Mouse (Mus musculus) heart, embryonic 12.5 days (tissue): ENCODE results near the gene Ino80. TPM values are rescaled to one million over a fixed set of nuclear protein-coding genes. Genes with fewer than 3 reads are reported as not detected.
A peak's percentile ranks its signal among the peaks of the same experiment; 100 is the strongest.

Experiments used
- ATAC-seq: fragments of 200-750 bp; cut with Nextera tagmentation; 2 replicates; pipeline ENCODE4 v1.8.0; 2017; ENCODE audit warnings: moderate TSS enrichment, moderate library complexity; ENCODE audit not compliant: insufficient number of reproducible peaks, low FRiP score
- H3K27ac ChIP-seq: fragments of 300-500 bp; sonication (generic); 2 replicates; pipeline ENCODE4 v1.5.1; 2016; ENCODE audit warnings: mild to moderate bottlenecking, moderate library complexity; ENCODE audit not compliant: poor library complexity, severe bottlenecking
- H3K27me3 ChIP-seq: fragments of 300-500 bp; sonication (generic); replicated peaks from 2 replicates; pipeline ENCODE4 v1.6.1; 2016; ENCODE audit warnings: mild to moderate bottlenecking, moderate library complexity
- H3K36me3 ChIP-seq: fragments of 300-500 bp; sonication (generic); 2 replicates; pipeline ENCODE4 v1.6.1; 2016; ENCODE audit warnings: mild to moderate bottlenecking, moderate library complexity
- H3K4me1 ChIP-seq: fragments of 300-500 bp; sonication (generic); replicated peaks from 2 replicates; pipeline ENCODE4 v1.6.1; 2016; ENCODE audit warnings: mild to moderate bottlenecking
- H3K4me2 ChIP-seq: fragments of 300-500 bp; sonication (generic); 2 replicates; pipeline ENCODE4 v1.6.1; 2016; ENCODE audit warnings: mild to moderate bottlenecking, moderate library complexity
- H3K4me3 ChIP-seq: fragments of 300-500 bp; sonication (generic); 2 replicates; pipeline ENCODE4 v1.5.1; 2016; ENCODE audit warnings: mild to moderate bottlenecking
- H3K9ac ChIP-seq: fragments of 300-500 bp; sonication (generic); 2 replicates; pipeline ENCODE4 v1.6.1; 2016; ENCODE audit warnings: mild to moderate bottlenecking, moderate library complexity
- H3K9me3 ChIP-seq: fragments of 300-500 bp; sonication (generic); replicated peaks from 2 replicates; pipeline ENCODE4 v1.6.1; 2016; ENCODE audit warnings: mild to moderate bottlenecking, moderate library complexity
- WGBS: fragments of 180-500 bp; shearing (Covaris S2); methylation state at CpG from one replicate; pipeline ENCODE4 v1.1.7; 2016; 5-methylcytosine and 5-hydroxymethylcytosine counted together
- polyA plus RNA-seq: library from polyadenylated mRNA; unstranded; fragments of >200 nt; fragmentation: Nextera tagmentation; extraction: Ambion mirVana; gene quantifications from 2 replicates; pipeline ENCODE4 v1.2.1, GENCODE M21; 2016

Gene Ino80
- polyA plus RNA-seq, 1 experiment from 2014 or later = 3.8 TPM

GRCm38 (mm10) chr2:119332177-119332661 lies 145.3 kb downstream of the Ino80 start:
- H3K4me1 ChIP-seq = peaks cover 11% of the 10 kb centered on the region
- no peak overlapping the region for H3K4me3 ChIP-seq
- peak overlapping the region; percentile 19; the same call in 1 of the 2 replicates for H3K4me2 ChIP-seq
- peaks cover 60% of the 10 kb centered on the region for H3K27me3 ChIP-seq
- H3K9me3 ChIP-seq = no peaks in the 10 kb centered on the region
- 66% methylated on average over 24 of the region's 24 CpGs for WGBS
- H3K27ac ChIP-seq = no peak overlapping the region
- H3K36me3 ChIP-seq = 0 out of 2 replicates have a peak, but pooled peaks cover 3% of the 10 kb centered on the region
- H3K9ac ChIP-seq = no peak overlapping the region
- no peak for ATAC-seq

- Histone ChIP-seq H3K27ac (no peak overlapping the region), H3K4me2 (no peak overlapping the region), H3K9me3 (no peaks in the 10 kb centered on the region), H3K4me1 (peaks cover 21% of the 10 kb centered on the region), H3K36me3 (0 out of 2 replicates have a peak, but pooled peaks cover 3% of the 10 kb centered on the region), H3K9ac (no peak overlapping the region), H3K27me3 (peaks cover 74% of the 10 kb centered on the region), H3K4me3 (no peak overlapping the region)
- ATAC-seq = no peak
- WGBS = 86% methylated on average over 8 of the region's 8 CpGs
Observed at GRCm38 (mm10) chr2:119330795-119331194, 146.7 kb downstream of the Ino80 start.

- Histone ChIP-seq H3K36me3 (0 out of 2 replicates have a peak, but pooled peaks cover 3% of the 10 kb centered on the region), H3K27me3 (peaks cover 87% of the 10 kb centered on the region), H3K9me3 (no peaks in the 10 kb centered on the region), H3K4me1 (peaks cover 36% of the 10 kb centered on the region), H3K4me3 (no peak overlapping the region), H3K27ac (no peak overlapping the region), H3K9ac (no peak overlapping the region), H3K4me2 (peak overlapping the region; percentile 85)
- 58% methylated on average over 3 of the region's 3 CpGs for WGBS
- no peak for ATAC-seq
Observed at GRCm38 (mm10) chr2:119329123-119329817, 148.2 kb downstream of the Ino80 start.

- Histone ChIP-seq H3K27me3 (peaks cover 91% of the 10 kb centered on the region), H3K9ac (0 out of 2 replicates have a peak overlapping the region, but pooled peaks have one; percentile 14), H3K27ac (no peak overlapping the region), H3K36me3 (0 out of 2 replicates have a peak, but pooled peaks cover 3% of the 10 kb centered on the region), H3K4me2 (peak overlapping the region; percentile 85), H3K4me1 (peaks cover 42% of the 10 kb centered on the region), H3K9me3 (no peaks in the 10 kb centered on the region), H3K4me3 (peak overlapping the region; percentile 57)
- WGBS = 44% methylated on average over 5 of the region's 5 CpGs
- ATAC-seq = no peak
Observed at GRCm38 (mm10) chr2:119328546-119328945, 148.9 kb downstream of the Ino80 start.

- Histone ChIP-seq H3K36me3 (0 out of 2 replicates have a peak, but pooled peaks cover 3% of the 10 kb centered on the region), H3K9ac (0 out of 2 replicates have a peak overlapping the region, but pooled peaks have one; percentile 2), H3K9me3 (no peaks in the 10 kb centered on the region), H3K27ac (no peak overlapping the region), H3K4me1 (peaks cover 42% of the 10 kb centered on the region), H3K4me3 (peak overlapping the region; percentile 57), H3K4me2 (peak overlapping the region; percentile 85), H3K27me3 (peaks cover 96% of the 10 kb centered on the region)
- 18% methylated on average over 11 of the region's 11 CpGs for WGBS
- no peak for ATAC-seq
Observed at GRCm38 (mm10) chr2:119327942-119328526, 149.5 kb downstream of the Ino80 start.

GRCm38 (mm10) chr2:119327102-119327480 lies 150.4 kb downstream of the Ino80 start:
- H3K27me3 ChIP-seq = peaks cover 98% of the 10 kb centered on the region
- peak; percentile 45; the same call in 1 of the 2 replicates for ATAC-seq
- 0 out of 2 replicates have a peak, but pooled peaks cover 3% of the 10 kb centered on the region for H3K36me3 ChIP-seq
- peak overlapping the region; percentile 85 for H3K4me2 ChIP-seq
- under 1% methylated on average over 30 of the region's 30 CpGs for WGBS
- peak overlapping the region; percentile 53; the same call in 1 of the 2 replicates for H3K27ac ChIP-seq
- H3K4me3 ChIP-seq = peak overlapping the region; percentile 57
- peaks cover 51% of the 10 kb centered on the region for H3K4me1 ChIP-seq
- H3K9me3 ChIP-seq = no peaks in the 10 kb centered on the region
- peak overlapping the region; percentile 78 for H3K9ac ChIP-seq

GRCm38 (mm10) chr2:119326161-119327101 lies 151.1 kb downstream of the Ino80 start:
- Histone ChIP-seq H3K4me3 (peak overlapping the region; percentile 57), H3K9me3 (no peaks in the 10 kb centered on the region), H3K27me3 (peaks cover 98% of the 10 kb centered on the region), H3K4me2 (peak overlapping the region; percentile 85), H3K4me1 (peaks cover 58% of the 10 kb centered on the region), H3K36me3 (0 out of 2 replicates have a peak, but pooled peaks cover 3% of the 10 kb centered on the region), H3K27ac (peak overlapping the region; percentile 53), H3K9ac (peak overlapping the region; percentile 78)
- no peak for ATAC-seq
- under 1% methylated on average over 61 of the region's 61 CpGs for WGBS

- Histone ChIP-seq H3K9ac (peak within 1 kb of the TSS; percentile 78), H3K27ac (peak within 1 kb of the TSS; percentile 53), H3K36me3 (0 out of 2 replicates have a peak, but pooled peaks cover 2% of the 10 kb centered on the region), H3K27me3 (peaks cover 98% of the 10 kb centered on the region), H3K4me3 (peak within 1 kb of the TSS; percentile 57), H3K9me3 (no peaks in the 10 kb centered on the region), H3K4me2 (peak within 1 kb of the TSS; percentile 85), H3K4me1 (peaks cover 66% of the 10 kb centered on the region)
- ATAC-seq = peak; percentile 80
- WGBS = 1% methylated on average over 33 of the region's 33 CpGs
Observed at GRCm38 (mm10) chr2:119325568-119326143, 151.8 kb downstream of the Ino80 start, which contains the start of gene Dll4. TSS of gene Dll4 (plus strand) at chr2:119325784.

- Histone ChIP-seq H3K9ac (peak overlapping the region; percentile 47), H3K4me3 (peak overlapping the region; percentile 57), H3K4me2 (peak overlapping the region; percentile 85), H3K36me3 (no peaks in the 10 kb centered on the region), H3K27ac (no peak overlapping the region), H3K27me3 (peaks cover 93% of the 10 kb centered on the region), H3K9me3 (no peaks in the 10 kb centered on the region), H3K4me1 (peaks cover 68% of the 10 kb centered on the region)
- ATAC-seq = peak; percentile 11; the same call in 1 of the 2 replicates
- under 1% methylated on average over 32 of the region's 32 CpGs for WGBS
Observed at GRCm38 (mm10) chr2:119324576-119325318, 152.7 kb downstream of the Ino80 start.
